Comparison of ENCODE assay signal across 10 mouse cellular contexts in genomic region chr15:91969378-91969777, GRCm38 (mm10).
DNase-seq lines count a peak whose midpoint lies in the region; ATAC-seq and TF ChIP-seq lines count a peak whose summit lies in the region.
"Had no signal": no experiment of that assay in that cellular context is flagged by ENCODE, and none has a peak within 500 bp of the region (broad histone marks: within the 10 kb centered on the region; RNA-seq: fewer than 3 reads in every experiment).

No protein-coding gene starts in this region.

- no peak overlapping the region for H3K9ac ChIP-seq in liver, embryonic 12.5 days
- no peak overlapping the region for H3K9ac ChIP-seq in embryonic facial prominence, embryonic 14.5 days (ENCODE audit: low read depth, low read length)
- H3K9ac ChIP-seq: embryonic facial prominence, embryonic 12.5 days; neural tube, embryonic 13.5 days had no signal

- H3K4me2 ChIP-seq in liver, embryonic 12.5 days: no peak overlapping the region
- H3K4me2 ChIP-seq in embryonic facial prominence, embryonic 14.5 days (ENCODE audit: low read depth, low read length): no peak overlapping the region
- H3K4me2 ChIP-seq: embryonic facial prominence, embryonic 12.5 days; neural tube, embryonic 13.5 days had no signal

- no peak overlapping the region for H3K27ac ChIP-seq in liver, embryonic 12.5 days
- H3K27ac ChIP-seq in bone marrow, adult 2 months (ENCODE audit: control insufficient read depth, insufficient read depth, low read depth, low read length, poor library complexity): no peak overlapping the region
- H3K27ac ChIP-seq in embryonic facial prominence, embryonic 14.5 days (replicated peaks; ENCODE audit: low read depth, low read length): no peak overlapping the region
- H3K27ac ChIP-seq in olfactory bulb, adult 2 months (ENCODE audit: insufficient read depth, low read depth, low read length): no peak overlapping the region
- H3K27ac ChIP-seq: embryonic facial prominence, embryonic 12.5 days; neural tube, embryonic 13.5 days had no signal

- H3K4me1 ChIP-seq in liver, embryonic 12.5 days: no peaks in the 10 kb centered on the region
- no peaks in the 10 kb centered on the region for H3K4me1 ChIP-seq in bone marrow, adult 2 months (ENCODE audit: control insufficient read depth, insufficient read depth, low read length)
- H3K4me1 ChIP-seq in embryonic facial prominence, embryonic 14.5 days (ENCODE audit: control insufficient read depth, insufficient read depth, low read length): no peaks in the 10 kb centered on the region
- H3K4me1 ChIP-seq in olfactory bulb, adult 2 months (ENCODE audit: control insufficient read depth, insufficient read depth, low read length): no peaks in the 10 kb centered on the region; the same call in 1 of the 2 replicates
- H3K4me1 ChIP-seq: embryonic facial prominence, embryonic 12.5 days had no signal

- intact Hi-C loops in left cerebral cortex, postnatal 36 days (cut with DNase I): loop anchor here (1.0 to 10.0 kb wide), 2 partner anchors 195 to 261 kb away; no protein-coding TSS in a partner anchor

- WGBS in liver, embryonic 12.5 days (ENCODE audit: insufficient replicate concordance): 26% methylated on average over 10 of the region's 10 CpGs
- 29% methylated on average over 10 of the region's 10 CpGs for WGBS in bone marrow, adult 2 months
- 28% methylated on average over 10 of the region's 10 CpGs for WGBS in embryonic facial prominence, embryonic 14.5 days
- 20% methylated on average over 10 of the region's 10 CpGs for WGBS in olfactory bulb, adult 2 months

- no peak overlapping the region for H3K4me3 ChIP-seq in liver, embryonic 12.5 days
- H3K4me3 ChIP-seq in bone marrow, adult 2 months (replicated peaks; ENCODE audit: control insufficient read depth, low read depth, low read length): no peak overlapping the region
- H3K4me3 ChIP-seq in embryonic facial prominence, embryonic 14.5 days (ENCODE audit: low read depth, low read length): no peak overlapping the region
- H3K4me3 ChIP-seq in olfactory bulb, adult 2 months (ENCODE audit: insufficient read depth, low read depth, low read length): no peak overlapping the region
- H3K4me3 ChIP-seq: embryonic facial prominence, embryonic 12.5 days; neural tube, embryonic 13.5 days had no signal

- peak; percentile 27 for DNase-seq in liver
- DNase-seq in embryonic facial prominence, embryonic 14.5 days (ENCODE audit: low spot score): peak; percentile 49
- peak; percentile 66 for DNase-seq in kidney, adult 18-20 months
- peak; percentile 58 to 64 for DNase-seq in left cerebral cortex, postnatal 36 days (ENCODE audit: low spot score in 2 of 2)
- DNase-seq in yolk sac, embryonic 10.5 days (ENCODE audit: low spot score): peak; percentile 20

- no peaks in the 10 kb centered on the region for H3K36me3 ChIP-seq in liver, embryonic 12.5 days
- H3K36me3 ChIP-seq in embryonic facial prominence, embryonic 14.5 days (ENCODE audit: control insufficient read depth, insufficient read depth, low read length): no peaks in the 10 kb centered on the region
- H3K36me3 ChIP-seq: embryonic facial prominence, embryonic 12.5 days; neural tube, embryonic 13.5 days had no signal

- ATAC-seq in liver, embryonic 12.5 days: no peak
- no peak for ATAC-seq in embryonic facial prominence, embryonic 14.5 days (ENCODE audit: low read depth)

- no peak for TF ChIP-seq POLR2A in bone marrow, adult 2 months (IDR thresholded peaks at IDR 0.05; ENCODE audit: borderline replicate concordance, control insufficient read depth, low read depth, low read length)
- TF ChIP-seq POLR2A in olfactory bulb, adult 2 months (IDR thresholded peaks at IDR 0.05; ENCODE audit: insufficient read depth, low read depth, low read length): no peak

- no peaks in the 10 kb centered on the region for H3K27me3 ChIP-seq in liver, embryonic 12.5 days (replicated peaks)
- no peaks in the 10 kb centered on the region for H3K27me3 ChIP-seq in embryonic facial prominence, embryonic 14.5 days (replicated peaks; ENCODE audit: control insufficient read depth, insufficient read depth, low read length)
- H3K27me3 ChIP-seq: embryonic facial prominence, embryonic 12.5 days; neural tube, embryonic 13.5 days had no signal

- peak; percentile 57 for TF ChIP-seq CTCF in bone marrow, adult 2 months (IDR thresholded peaks at IDR 0.05; ENCODE audit: control insufficient read depth, insufficient read depth, low read length)
- peak; percentile 82 for TF ChIP-seq CTCF in olfactory bulb, adult 2 months (IDR thresholded peaks at IDR 0.05; ENCODE audit: insufficient read depth, low read depth, low read length)

- no peaks in the 10 kb centered on the region for H3K9me3 ChIP-seq in liver, embryonic 12.5 days (replicated peaks)
- H3K9me3 ChIP-seq in embryonic facial prominence, embryonic 14.5 days (ENCODE audit: control insufficient read depth, low read length): no peaks in the 10 kb centered on the region
- H3K9me3 ChIP-seq: embryonic facial prominence, embryonic 12.5 days; neural tube, embryonic 13.5 days had no signal
